Mouse (Mus musculus): ENCODE measurements around the gene Lbhd1. TPM values are rescaled to one million over a fixed set of nuclear protein-coding genes. Genes with fewer than 3 reads are reported as not detected.

The Lbhd1 gene
- 0.47 and 0.98 TPM in 2 replicates for polyA plus RNA-seq (2012)

GRCm38 (mm10) chr19:8883616-8884015 is at the start of gene Lbhd1, which contains the start of gene Gm49403:
Lbhd1 (plus strand) TSS chr19:8883732.
Gm49403 (plus strand) TSS chr19:8883930.

GRCm38 (mm10) chr19:8837251-8837791 is 46.2 kb upstream of the Lbhd1 start, which contains the start of gene Bscl2:
Bscl2 (plus strand) TSS chr19:8837467.

GRCm38 (mm10) chr19:8839103-8839907 is 44.2 kb upstream of the Lbhd1 start, which contains the start of gene Gng3:
Gng3 (minus strand) TSS chr19:8839194.

GRCm38 (mm10) chr19:8850402-8850901 is 33.1 kb upstream of the Lbhd1 start, which contains the start of gene Lrrn4cl:
Lrrn4cl (plus strand) TSS chr19:8850768.

GRCm38 (mm10) chr19:8871267-8872186 is 12.0 kb upstream of the Lbhd1 start, which contains the start of gene Ubxn1:
Ubxn1 (plus strand) TSS chr19:8871496.

GRCm38 (mm10) chr19:8880311-8881033 is 3.1 kb upstream of the Lbhd1 start, which contains the start of gene Uqcc3:
Uqcc3 (minus strand) TSS chr19:8880923.

GRCm38 (mm10) chr19:8888511-8889385 is 5.2 kb downstream of the Lbhd1 start, which contains the start of the genes 1810009A15Rik and Gm49416:
1810009A15Rik (plus strand) TSS chr19:8888853.
Gm49416 (plus strand) TSS chr19:8888926.

GRCm38 (mm10) chr19:8892829-8893766 is 9.6 kb downstream of the Lbhd1 start, which contains the start of gene Ints5:
Ints5 (plus strand) TSS chr19:8893005.

GRCm38 (mm10) chr19:8897865-8898495 is 14.4 kb downstream of the Lbhd1 start, which contains the start of gene Ganab:
Ganab (plus strand) TSS chr19:8898071.

GRCm38 (mm10) chr19:8920073-8920736 is 36.7 kb downstream of the Lbhd1 start, which contains the start of gene B3gat3:
B3gat3 (plus strand) TSS chr19:8920374.

GRCm38 (mm10) chr19:8929224-8930088 is 45.9 kb downstream of the Lbhd1 start, which contains the start of the genes Rom1 and Eml3:
Rom1 (minus strand) TSS chr19:8929356.
Eml3 (plus strand) TSS chr19:8929552.

GRCm38 (mm10) chr19:8941515-8942217 is 58.1 kb downstream of the Lbhd1 start, which contains the start of gene Mta2:
Mta2 (plus strand) TSS chr19:8941875.

Measured in megakaryocyte-erythroid progenitor cell, adult 5 weeks (primary cell).